Mouse (Mus musculus) mouse trophoblast stem cell (cell line): ENCODE measurements around the gene 1700074P13Rik.
"Not testable (repeated sequence)": the region's sequence is repeated elsewhere in the genome, so short reads cannot be mapped to it uniquely, and the experiment has no call there.

Source experiments
- in situ Hi-C, 2 experiments: fragments of 300-500 bp; cut with MseI, MboI; formaldehyde crosslinking; loops; 2 replicates in 1 of 2; 3 replicates in 1 of 2; pipeline ENCODE4 v1.15.1; 2025

Gene 1700074P13Rik

GRCm38 (mm10) chr6:40940457-40940856, at the start of gene 1700074P13Rik:
Gene 1700074P13Rik, minus strand, starts transcription at chr6:40940557.
- in situ Hi-C loops, result no loop called here

- in situ Hi-C loops, result not testable (repeated sequence)
Observed at GRCm38 (mm10) chr6:40964454-40964853, 24.1 kb upstream of the 1700074P13Rik start, which contains the start of gene 1810009J06Rik. Gene 1810009J06Rik, plus strand, starts transcription at chr6:40964754.

GRCm38 (mm10) chr6:40953716-40954115, 13.4 kb upstream of the 1700074P13Rik start:
- in situ Hi-C loops, result no loop called here

GRCm38 (mm10) chr6:40951770-40952169, 11.4 kb upstream of the 1700074P13Rik start, which contains the start of gene Gm4744:
Gene Gm4744, minus strand, starts transcription at chr6:40951870.
- in situ Hi-C loops, result no loop called here

- in situ Hi-C loops, result no loop called here
Observed at GRCm38 (mm10) chr6:40919954-40920353, 20.4 kb downstream of the 1700074P13Rik start.

- in situ Hi-C loops, result no loop called here
Observed at GRCm38 (mm10) chr6:40900287-40900686, 40.1 kb downstream of the 1700074P13Rik start, which contains the start of gene Prss58. Gene Prss58, minus strand, starts transcription at chr6:40900387.

- in situ Hi-C loops, result no loop called here
Observed at GRCm38 (mm10) chr6:40894716-40895115, 45.6 kb downstream of the 1700074P13Rik start.

- in situ Hi-C loops, result no loop called here
Observed at GRCm38 (mm10) chr6:40893577-40893976, 46.8 kb downstream of the 1700074P13Rik start.

- in situ Hi-C loops, result no loop called here
Observed at GRCm38 (mm10) chr6:40891754-40892153, 48.6 kb downstream of the 1700074P13Rik start.

GRCm38 (mm10) chr6:40890973-40891372, 49.4 kb downstream of the 1700074P13Rik start:
- in situ Hi-C loops, result no loop called here

- in situ Hi-C loops, result no loop called here
Observed at GRCm38 (mm10) chr6:40887394-40887793, 53.0 kb downstream of the 1700074P13Rik start, which contains the start of gene Moxd2. Gene Moxd2, minus strand, starts transcription at chr6:40887494.
